Mouse (Mus musculus): ENCODE measurements around the gene Palm2.

DNA sequence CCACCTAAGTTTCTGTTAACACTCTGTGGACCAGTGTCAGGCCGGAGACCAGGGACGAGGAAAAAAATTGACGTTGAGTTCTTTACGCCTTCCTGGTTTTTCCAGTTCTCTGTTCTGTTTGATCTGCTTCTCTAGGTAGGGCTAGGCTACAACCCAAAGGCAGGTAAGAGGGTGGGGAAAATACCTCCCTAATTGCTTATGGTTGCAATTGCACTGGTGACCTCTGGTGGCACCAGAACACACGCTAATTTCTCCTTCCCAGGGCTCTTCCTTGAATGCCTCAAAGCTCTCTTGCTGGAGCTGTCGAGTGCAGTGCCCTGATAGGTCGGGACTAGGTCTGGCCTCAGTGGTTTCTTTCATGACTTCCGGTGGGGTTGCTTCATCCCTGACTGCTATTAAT, 42.9 kb upstream of the Palm2 start:
- TF ChIP-seq POLR2A (IDR thresholded peaks at IDR 0.05; ENCODE audit: low read depth, low read length) (no peak), CTCF (IDR thresholded peaks at IDR 0.05; ENCODE audit: borderline replicate concordance, insufficient read depth, low read length) (no peak)

All from embryonic fibroblast, embryonic 13.5 days (primary cell).